Mouse (Mus musculus): ENCODE measurements around the gene Ankrd34a. TPM values are rescaled to one million over a fixed set of nuclear protein-coding genes. Genes with fewer than 3 reads are reported as not detected.
A peak's percentile ranks its signal among the peaks of the same experiment; 100 is the strongest.

The Ankrd34a gene
- total and polyA plus RNA-seq, 3 experiments: 0.04 to 0.11 TPM; not detected in 1

- H3K9me3 ChIP-seq (replicated peaks; ENCODE audit: low read length): no peaks in the 10 kb centered on the region
- H3K27ac ChIP-seq (ENCODE audit: insufficient read depth, low read depth): peak overlapping the region; percentile 86
- peak overlapping the region; percentile 77 to 100 (median 78) for H3K4me3 ChIP-seq (replicated peaks in 1 of 3; ENCODE audit: low read depth in 2 of 3, low read length in 2 of 3, poor library complexity in 1 of 3)
- dilution Hi-C loops (cut with MboI; ENCODE audit: extremely low pct_ligation_motif_present, extremely low pct_unique_long_range_greater_than_20kb, low sequenced_read_pairs): no loop called here
- peaks cover 28 to 30% of the 10 kb centered on the region in 2 experiments for H3K36me3 ChIP-seq (replicated peaks in 1 of 2; ENCODE audit: control insufficient read depth in 1 of 2, insufficient read depth in 1 of 2, low read length in 1 of 2)
- no peaks in the 10 kb centered on the region for H3K27me3 ChIP-seq (replicated peaks)
- peak overlapping the region; percentile 97 for H3K4me2 ChIP-seq (ENCODE audit: insufficient read depth, low read depth, poor library complexity, severe bottlenecking)
- peaks cover 8 to 57% of the 10 kb centered on the region in 2 experiments for H3K4me1 ChIP-seq (ENCODE audit: control insufficient read depth in 1 of 2, insufficient read depth in 2 of 2)
- TF ChIP-seq ZKSCAN1 (IDR thresholded peaks at IDR 0.05; ENCODE audit: borderline replicate concordance, low read depth, low read length): no peak
- peak; percentile 97 for TF ChIP-seq MXI1 (IDR thresholded peaks at IDR 0.05; ENCODE audit: low read depth, low read length)
- no peak for TF ChIP-seq JUND (conservative IDR thresholded peaks at IDR 0.05; ENCODE audit: low read depth, low read length)
- peak; percentile 82 for TF ChIP-seq SIN3A (IDR thresholded peaks at IDR 0.05; ENCODE audit: low read length)
- no peak for TF ChIP-seq RCOR1 (conservative IDR thresholded peaks at IDR 0.05; ENCODE audit: low read depth, low read length)
- peak; percentile 99 for TF ChIP-seq MYC (IDR thresholded peaks at IDR 0.05; ENCODE audit: low read depth, low read length)
- no peak for TF ChIP-seq USF2 (conservative IDR thresholded peaks at IDR 0.05; ENCODE audit: low read depth, low read length)
- TF ChIP-seq MAX (IDR thresholded peaks at IDR 0.05; ENCODE audit: low read length): peak; percentile 99
- peak; percentile 74 for TF ChIP-seq POLR2AphosphoS2 (IDR thresholded peaks at IDR 0.05; ENCODE audit: low read depth, low read length)
- TF ChIP-seq NRF1 (IDR thresholded peaks at IDR 0.05; ENCODE audit: low read depth, low read length): 0 out of 2 replicates have a peak, but pooled peaks have one; percentile 8
- TF ChIP-seq MEF2A (IDR thresholded peaks at IDR 0.05; ENCODE audit: borderline replicate concordance, low read depth, low read length): 0 out of 2 replicates have a peak, but pooled peaks have one; percentile 5
- no peak for TF ChIP-seq ELF1 (IDR thresholded peaks at IDR 0.05; ENCODE audit: low read depth, low read length)
- no peak for TF ChIP-seq E2F4 (IDR thresholded peaks at IDR 0.05; ENCODE audit: insufficient replicate concordance, low read depth, low read length)
- no peak for TF ChIP-seq EP300 (IDR thresholded peaks at IDR 0.05; ENCODE audit: low read length)
- TF ChIP-seq ZNF384 (IDR thresholded peaks at IDR 0.05; ENCODE audit: low read depth, low read length): no peak
- TF ChIP-seq CHD1 (IDR thresholded peaks at IDR 0.05; ENCODE audit: low read depth, low read length): 0 out of 2 replicates have a peak, but pooled peaks have one; percentile 32
- no peak for TF ChIP-seq POLR2A (IDR thresholded peaks at IDR 0.05; ENCODE audit: low read depth, low read length)
- TF ChIP-seq MAZ (IDR thresholded peaks at IDR 0.05; ENCODE audit: low read depth, low read length): peak; percentile 51; the same call in 1 of the 2 replicates
- 0 out of 2 replicates have a peak, but pooled peaks have one; percentile 5 for TF ChIP-seq UBTF (IDR thresholded peaks at IDR 0.05; ENCODE audit: low read depth, low read length)
- DNase-seq (ENCODE audit: extremely low read depth): peak; percentile 60
- peaks cover 41% of the 10 kb centered on the region for H3K79me2 ChIP-seq (replicated peaks; ENCODE audit: control insufficient read depth, extremely low read depth, insufficient read depth, poor library complexity, severe bottlenecking)
- peak overlapping the region; percentile 98 for H3K9ac ChIP-seq (ENCODE audit: insufficient read depth, low read depth)
- in situ Hi-C loops (cut with MboI; ENCODE audit: low pct_ligation_motif_present, low pct_unique_long_range_greater_than_20kb, low sequenced_read_pairs): no loop called here
These were observed 37.0 kb upstream of the Ankrd34a start for GRCm38 (mm10) chr3:96559398-96559910.

All from CH12.LX (cell line).